Mouse (Mus musculus) heart, adult 2 months (tissue): ENCODE measurements at regions not wholly inside any gene's neighbourhood (a gene's known extent, or its start where the extent isn't known, plus 50 kb on each side); places are given as distances from the start of the nearest gene placed in this dataset.

Experiments
- CTCF ChIP-seq: fragments of 200-600 bp; IDR thresholded peaks from 2 replicates; pipeline ENCODE4 v1.8.1; 2022; ENCODE audit warnings: antibody characterized with exemption, mild to moderate bottlenecking, moderate library complexity
- EP300 ChIP-seq: fragments of 200-500 bp; IDR thresholded peaks from 2 replicates; pipeline ENCODE4 v1.6.1; 2011; ENCODE audit warnings: low read depth, low read length, control low read depth; ENCODE audit not compliant: insufficient read depth
- POLR2A ChIP-seq: fragments of 200-500 bp; IDR thresholded peaks from 2 replicates; pipeline ENCODE4 v1.6.1; 2011; ENCODE audit warnings: mild to moderate bottlenecking, low read depth, low read length, control low read depth; ENCODE audit not compliant: insufficient read depth

DNA sequence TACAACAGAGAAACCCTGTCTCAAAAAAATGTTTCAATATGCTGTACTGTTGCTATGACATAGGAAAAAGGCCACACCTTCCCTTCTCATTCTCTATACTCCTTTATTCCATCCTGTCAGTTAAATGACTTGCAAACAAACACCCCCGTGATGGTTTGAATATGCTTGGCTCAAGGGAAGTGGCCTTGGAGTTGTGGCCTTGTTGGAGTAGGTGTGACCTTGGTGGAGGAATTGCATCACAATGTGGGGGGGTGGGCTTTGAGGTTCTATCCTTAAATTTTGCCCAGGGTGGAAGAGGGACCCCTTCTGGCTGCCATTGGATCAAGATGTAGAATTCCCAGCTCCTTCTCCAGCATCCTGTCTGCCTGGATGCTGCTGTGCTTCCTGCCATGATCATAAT lies 318.5 kb downstream of the Chl1 start:
- no peak for TF ChIP-seq CTCF
- no peak for TF ChIP-seq POLR2A
- TF ChIP-seq EP300: no peak
